Mouse (Mus musculus): ENCODE results near the gene Lrrc8e.

The Lrrc8e gene

GRCm38 (mm10) chr8:4226739-4227347 lies at the start of gene Lrrc8e:
Gene Lrrc8e (plus strand): TSS chr8:4226827.
- DNase-seq, result no peak

GRCm38 (mm10) chr8:4183409-4183808 lies 43.2 kb upstream of the Lrrc8e start:
- no peak for DNase-seq

GRCm38 (mm10) chr8:4186151-4186550 lies 40.5 kb upstream of the Lrrc8e start:
- no peak for DNase-seq

- no peak for DNase-seq
These were observed 38.0 kb upstream of the Lrrc8e start for GRCm38 (mm10) chr8:4188605-4189004.

- no peak for DNase-seq
These were observed 37.5 kb upstream of the Lrrc8e start for GRCm38 (mm10) chr8:4189031-4189722.

GRCm38 (mm10) chr8:4192305-4192704 lies 34.3 kb upstream of the Lrrc8e start:
- no peak for DNase-seq

- DNase-seq, result peak; percentile 65 to 85
These were observed 33.6 kb upstream of the Lrrc8e start for GRCm38 (mm10) chr8:4192807-4193587.

GRCm38 (mm10) chr8:4193588-4193894 lies 33.1 kb upstream of the Lrrc8e start:
- no peak for DNase-seq

GRCm38 (mm10) chr8:4201321-4201720 lies 25.3 kb upstream of the Lrrc8e start:
- no peak for DNase-seq

GRCm38 (mm10) chr8:4205246-4206123 lies 21.1 kb upstream of the Lrrc8e start:
- DNase-seq, result no peak

- DNase-seq, result no peak
These were observed 20.2 kb upstream of the Lrrc8e start for GRCm38 (mm10) chr8:4206182-4207015.

- no peak for DNase-seq
These were observed 19.6 kb upstream of the Lrrc8e start for GRCm38 (mm10) chr8:4207016-4207350.

- no peak for DNase-seq
These were observed 15.5 kb upstream of the Lrrc8e start for GRCm38 (mm10) chr8:4211097-4211496.

GRCm38 (mm10) chr8:4212809-4213209 lies 13.8 kb upstream of the Lrrc8e start:
- DNase-seq, result peak in 1 of 2 experiments; percentile 26

GRCm38 (mm10) chr8:4213210-4214005 lies 13.2 kb upstream of the Lrrc8e start:
- DNase-seq, result peak; percentile 42 to 49

GRCm38 (mm10) chr8:4214006-4214980 lies 12.3 kb upstream of the Lrrc8e start:
- peak; percentile 48 to 64 for DNase-seq

- no peak for DNase-seq
These were observed 10.3 kb upstream of the Lrrc8e start for GRCm38 (mm10) chr8:4216296-4216695.

GRCm38 (mm10) chr8:4216791-4217621 lies 9.6 kb upstream of the Lrrc8e start, which contains the start of gene Prr36:
Gene Prr36 (minus strand): TSS chr8:4217459.
- DNase-seq, result no peak

- DNase-seq, result no peak
These were observed 7.0 kb upstream of the Lrrc8e start for GRCm38 (mm10) chr8:4219617-4220016.

Measured in spleen, adult 18-20 months (tissue).